Mouse (Mus musculus): Measurements from ENCODE around the gene Nxpe4.

Nxpe4 gene

GRCm38 (mm10) chr9:48240431-48240830, 78.6 kb downstream of the Nxpe4 start:
- no peak for DNase-seq (ENCODE audit: low spot score in 2 of 2)

GRCm38 (mm10) chr9:48241791-48242190, 80.0 kb downstream of the Nxpe4 start:
- no peak for DNase-seq (ENCODE audit: low spot score in 2 of 2)

- DNase-seq (ENCODE audit: low spot score in 2 of 2): no peak
These were observed 80.9 kb downstream of the Nxpe4 start for GRCm38 (mm10) chr9:48242756-48243155.

- DNase-seq (ENCODE audit: low spot score in 2 of 2): no peak
These were observed 82.4 kb downstream of the Nxpe4 start for GRCm38 (mm10) chr9:48244175-48244574.

- no peak for DNase-seq (ENCODE audit: low spot score in 2 of 2)
These were observed 83.7 kb downstream of the Nxpe4 start for GRCm38 (mm10) chr9:48245525-48245924.

GRCm38 (mm10) chr9:48247276-48247675, 85.5 kb downstream of the Nxpe4 start:
- DNase-seq (ENCODE audit: low spot score in 2 of 2): no peak

- no peak for DNase-seq (ENCODE audit: low spot score in 2 of 2)
These were observed 90.4 kb downstream of the Nxpe4 start for GRCm38 (mm10) chr9:48252236-48252635.

GRCm38 (mm10) chr9:48257001-48257400, 95.2 kb downstream of the Nxpe4 start:
- no peak for DNase-seq (ENCODE audit: low spot score in 2 of 2)

- peak in 1 of 2 experiments; percentile 73 for DNase-seq (ENCODE audit: low spot score in 2 of 2)
These were observed 96.1 kb downstream of the Nxpe4 start for GRCm38 (mm10) chr9:48257741-48258423.

GRCm38 (mm10) chr9:48264616-48265015, 102.8 kb downstream of the Nxpe4 start:
- DNase-seq (ENCODE audit: low spot score in 2 of 2): no peak

GRCm38 (mm10) chr9:48265491-48265890, 103.7 kb downstream of the Nxpe4 start:
- DNase-seq (ENCODE audit: low spot score in 2 of 2): no peak

GRCm38 (mm10) chr9:48266286-48267027, 104.6 kb downstream of the Nxpe4 start:
- peak; percentile 54 to 70 for DNase-seq (ENCODE audit: low spot score in 2 of 2)

GRCm38 (mm10) chr9:48267028-48267441, 105.2 kb downstream of the Nxpe4 start:
- DNase-seq (ENCODE audit: low spot score in 2 of 2): peak in 1 of 2 experiments; percentile 15

- no peak for DNase-seq (ENCODE audit: low spot score in 2 of 2)
These were observed 106.1 kb downstream of the Nxpe4 start for GRCm38 (mm10) chr9:48267960-48268359.

- DNase-seq (ENCODE audit: low spot score in 2 of 2): no peak
These were observed 115.0 kb downstream of the Nxpe4 start for GRCm38 (mm10) chr9:48276831-48277230.

- no peak for DNase-seq (ENCODE audit: low spot score in 2 of 2)
These were observed 122.4 kb downstream of the Nxpe4 start for GRCm38 (mm10) chr9:48284221-48284620.

GRCm38 (mm10) chr9:48290281-48290680, 128.5 kb downstream of the Nxpe4 start:
- no peak for DNase-seq (ENCODE audit: low spot score in 2 of 2)

GRCm38 (mm10) chr9:48294754-48295153, 132.9 kb downstream of the Nxpe4 start:
- DNase-seq (ENCODE audit: low spot score in 2 of 2): no peak

GRCm38 (mm10) chr9:48298983-48299382, 137.2 kb downstream of the Nxpe4 start:
- no peak for DNase-seq (ENCODE audit: low spot score in 2 of 2)

GRCm38 (mm10) chr9:48303564-48303963, 141.7 kb downstream of the Nxpe4 start:
- peak in 1 of 2 experiments; percentile 10 for DNase-seq (ENCODE audit: low spot score in 2 of 2)

GRCm38 (mm10) chr9:48311241-48311640, 149.4 kb downstream of the Nxpe4 start:
- no peak for DNase-seq (ENCODE audit: low spot score in 2 of 2)

GRCm38 (mm10) chr9:48314194-48314593, 152.4 kb downstream of the Nxpe4 start:
- peak; percentile 11 to 13 for DNase-seq (ENCODE audit: low spot score in 2 of 2)

GRCm38 (mm10) chr9:48315825-48316224, 154.0 kb downstream of the Nxpe4 start:
- no peak for DNase-seq (ENCODE audit: low spot score in 2 of 2)
